Mouse (Mus musculus) ES-E14 (cell line): ENCODE data around the gene Dnaja3. TPM values are rescaled to one million over a fixed set of nuclear protein-coding genes. Genes with fewer than 3 reads are reported as not detected.

Source experiments
- DNase-seq: peaks from one replicate; pipeline ENCODE4 v3.0.0-alpha.2; 2013; ENCODE audit warnings: low read depth, low spot score
- H3K27ac ChIP-seq: 2 replicates; pipeline ENCODE4 v1.5.1; 2012; ENCODE audit warnings: low read depth, mild to moderate bottlenecking, low read length, moderate library complexity, mixed read lengths; ENCODE audit not compliant: poor library complexity, insufficient read depth, severe bottlenecking
- H3K36me3 ChIP-seq: 2 replicates; pipeline ENCODE4 v1.6.1; 2012; ENCODE audit warnings: mild to moderate bottlenecking, low read length, moderate library complexity, mixed read lengths; ENCODE audit not compliant: control insufficient read depth, poor library complexity, insufficient read depth, severe bottlenecking
- H3K4me1 ChIP-seq, 2 experiments: fragments of 150-350 bp in 1 of 2; sonication (generic) in 1 of 2; 2 replicates each; pipeline ENCODE4 v1.6.1; 2012; ENCODE audit warnings: low read length in 2 of 2, mild to moderate bottlenecking in 1 of 2, mixed read lengths in 1 of 2; ENCODE audit not compliant: control insufficient read depth in 2 of 2, insufficient read depth in 2 of 2, poor library complexity in 1 of 2
- H3K4me3 ChIP-seq, 2 experiments: fragments of 150-350 bp in 1 of 2; sonication (generic) in 1 of 2; 2 replicates each; pipeline ENCODE4 v1.5.1; 2012; ENCODE audit warnings: low read length in 2 of 2, low read depth in 1 of 2, mild to moderate bottlenecking in 1 of 2, mixed read lengths in 1 of 2; ENCODE audit not compliant: insufficient read depth in 1 of 2, poor library complexity in 1 of 2, severe bottlenecking in 1 of 2
- H3K9ac ChIP-seq: 2 replicates; pipeline ENCODE4 v1.6.1; 2012; ENCODE audit warnings: low read depth, mild to moderate bottlenecking, low read length, mixed read lengths; ENCODE audit not compliant: poor library complexity, insufficient read depth, severe bottlenecking
- H3K9me3 ChIP-seq: fragments of 150-350 bp; sonication (generic); 2 replicates; pipeline ENCODE4 v1.6.1; 2012; ENCODE audit warnings: low read depth, mild to moderate bottlenecking, low read length; ENCODE audit not compliant: control insufficient read depth, insufficient read depth
- CHD2 ChIP-seq: IDR thresholded peaks from 2 replicates; pipeline ENCODE4 v1.6.1; 2014; ENCODE audit warnings: mild to moderate bottlenecking, low read depth, low read length, inconsistent platforms
- HCFC1 ChIP-seq: IDR thresholded peaks from 2 replicates; pipeline ENCODE4 v1.6.1; 2012; ENCODE audit warnings: low read length, inconsistent platforms, borderline replicate concordance; ENCODE audit not compliant: insufficient read depth
- MAFK ChIP-seq: IDR thresholded peaks from 2 replicates; pipeline ENCODE4 v1.6.1; 2014; ENCODE audit warnings: mild to moderate bottlenecking, low read depth, low read length, inconsistent platforms; ENCODE audit not compliant: insufficient read depth
- ZC3H11A ChIP-seq: IDR thresholded peaks from 2 replicates; pipeline ENCODE4 v1.6.1; 2012; ENCODE audit warnings: low read depth, mild to moderate bottlenecking, inconsistent platforms, low read length, borderline replicate concordance
- ZNF384 ChIP-seq: IDR thresholded peaks from 2 replicates; pipeline ENCODE4 v1.6.1; 2012; ENCODE audit warnings: low read depth, low read length, inconsistent platforms
- in situ Hi-C, 2 experiments: fragments of 600-800 bp; cut with MboI; formaldehyde crosslinking; loops; one replicate each; pipeline ENCODE4 v1.15.1; 2025; ENCODE audit warnings: low sequenced_read_pairs in 2 of 2, inconsistent platforms in 1 of 2; ENCODE audit not compliant: unreplicated experiment in 2 of 2
- total RNA-seq: library from RNA; depleted of rRNA; stranded (reverse); fragments of 300-350 nt; gene quantifications from 2 replicates; pipeline ENCODE4 v1.2.3, GENCODE M21; 2012

Dnaja3 gene
- total RNA-seq, 1 experiment, result 53.2 TPM

- in situ Hi-C loops, result no loop called here
- TF ChIP-seq CHD2, result no peak
- no peak for TF ChIP-seq MAFK
- no peak; the same call in 1 of the 2 replicates for TF ChIP-seq HCFC1
- TF ChIP-seq ZC3H11A, result no peak
- no peak for TF ChIP-seq ZNF384
- H3K4me3 ChIP-seq, result peak within 1 kb of the TSS; percentile 75 to 80
- no peaks in the 10 kb centered on the region for H3K4me1 ChIP-seq
- peak; percentile 65 for DNase-seq
- peaks cover 20% of the 10 kb centered on the region for H3K36me3 ChIP-seq
- H3K9ac ChIP-seq, result peak within 1 kb of the TSS; percentile 91
- no peaks in the 10 kb centered on the region for H3K9me3 ChIP-seq
- H3K27ac ChIP-seq, result peak within 1 kb of the TSS; percentile 57; the same call in 1 of the 2 replicates
Measured at GRCm38 (mm10) chr16:4718753-4719518, 79.1 kb downstream of the Dnaja3 start, which contains the start of gene Nmral1. Nmral1 (minus strand) TSS chr16:4719356.

GRCm38 (mm10) chr16:4722128-4722914, 82.5 kb downstream of the Dnaja3 start:
- Histone ChIP-seq H3K9ac (no peak overlapping the region), H3K4me1 (no peaks in the 10 kb centered on the region), H3K4me3 (no peak overlapping the region), H3K36me3 (no peaks in the 10 kb centered on the region), H3K27ac (no peak overlapping the region), H3K9me3 (no peaks in the 10 kb centered on the region)
- DNase-seq, result no peak
- TF ChIP-seq CHD2 (no peak), MAFK (no peak), ZNF384 (no peak), HCFC1 (no peak), ZC3H11A (no peak)
- in situ Hi-C loops, result no loop called here

- no peak overlapping the region for H3K27ac ChIP-seq
- no peaks in the 10 kb centered on the region for H3K36me3 ChIP-seq
- DNase-seq, result no peak
- in situ Hi-C loops, result no loop called here
- TF ChIP-seq CHD2 (no peak), ZNF384 (no peak), MAFK (no peak), HCFC1 (no peak), ZC3H11A (no peak)
- no peaks in the 10 kb centered on the region for H3K4me1 ChIP-seq
- H3K9ac ChIP-seq, result no peak overlapping the region
- no peaks in the 10 kb centered on the region for H3K9me3 ChIP-seq
- H3K4me3 ChIP-seq, result no peak overlapping the region
Measured at GRCm38 (mm10) chr16:4722915-4723209, 83.1 kb downstream of the Dnaja3 start.

- Histone ChIP-seq H3K9me3 (no peaks in the 10 kb centered on the region), H3K9ac (no peak overlapping the region), H3K27ac (no peak overlapping the region), H3K4me1 (no peaks in the 10 kb centered on the region), H3K36me3 (no peaks in the 10 kb centered on the region), H3K4me3 (no peak overlapping the region)
- TF ChIP-seq ZC3H11A, result no peak
- no peak for TF ChIP-seq ZNF384
- TF ChIP-seq HCFC1, result no peak
- TF ChIP-seq MAFK, result no peak
- no peak for TF ChIP-seq CHD2
- no peak for DNase-seq
- in situ Hi-C loops, result loop anchor here in 1 of 2 experiments (5.0 kb wide), 1 partner anchor 47 kb away; no protein-coding TSS in a partner anchor
Measured at GRCm38 (mm10) chr16:4725266-4725665, 85.5 kb downstream of the Dnaja3 start.
